Mouse (Mus musculus) stomach, embryonic 16.5 days (tissue): ENCODE measurements around the gene Utp11. TPM values are rescaled to one million over a fixed set of nuclear protein-coding genes. Genes with fewer than 3 reads are reported as not detected.
"Not testable (repeated sequence)": the region's sequence is repeated elsewhere in the genome, so short reads cannot be mapped to it uniquely, and the experiment has no call there.

ENCODE experiments used
- ATAC-seq: fragments of 200-750 bp; cut with Nextera tagmentation; 2 replicates; pipeline ENCODE4 v1.8.0; 2017; ENCODE audit warnings: moderate number of reproducible peaks, moderate TSS enrichment; ENCODE audit not compliant: insufficient read depth, low FRiP score
- H3K27ac ChIP-seq: fragments of 300-500 bp; sonication (generic); 2 replicates; pipeline ENCODE4 v1.5.1; 2014; ENCODE audit warnings: low read length
- H3K27me3 ChIP-seq: fragments of 300-500 bp; sonication (generic); 2 replicates; pipeline ENCODE4 v1.6.1; 2014; ENCODE audit warnings: low read length, control low read depth, mixed read lengths; ENCODE audit not compliant: control insufficient read depth, insufficient read depth
- H3K36me3 ChIP-seq: fragments of 300-500 bp; sonication (generic); 2 replicates; pipeline ENCODE4 v1.6.1; 2014; ENCODE audit warnings: low read length; ENCODE audit not compliant: control insufficient read depth, insufficient read depth
- H3K4me1 ChIP-seq: fragments of 300-500 bp; sonication (generic); 2 replicates; pipeline ENCODE4 v1.6.1; 2014; ENCODE audit warnings: low read length, control low read depth, mixed read lengths; ENCODE audit not compliant: control insufficient read depth, insufficient read depth
- H3K4me2 ChIP-seq: fragments of 300-500 bp; sonication (generic); 2 replicates; pipeline ENCODE4 v1.6.1; 2014; ENCODE audit warnings: low read depth, low read length, mixed read lengths
- H3K4me3 ChIP-seq: fragments of 300-500 bp; sonication (generic); replicated peaks from 2 replicates; pipeline ENCODE4 v1.5.1; 2014; ENCODE audit warnings: mild to moderate bottlenecking, low read length
- H3K9ac ChIP-seq: fragments of 300-500 bp; sonication (generic); 2 replicates; pipeline ENCODE4 v1.6.1; 2014; ENCODE audit warnings: low read length
- H3K9me3 ChIP-seq: fragments of 300-500 bp; sonication (generic); replicated peaks from 2 replicates; pipeline ENCODE4 v1.6.1; 2016; ENCODE audit warnings: low read length, control low read depth; ENCODE audit not compliant: control insufficient read depth
- WGBS: fragments of 180-500 bp; shearing (Covaris S2); extraction: QIAGEN DNeasy Blood & Tissue Kit; methylation state at CpG from one replicate; pipeline ENCODE4 v1.1.7; 2014; 5-methylcytosine and 5-hydroxymethylcytosine counted together
- polyA plus RNA-seq: library from polyadenylated mRNA; unstranded; fragments of >200 nt; fragmentation: Nextera tagmentation; extraction: Ambion mirVana; gene quantifications from 2 replicates; pipeline ENCODE4 v1.2.1, GENCODE M21; 2015

Utp11 gene
- polyA plus RNA-seq, 1 experiment from 2014 or later = 88.8 TPM

GRCm38 (mm10) chr4:124714545-124715481 is 21.4 kb upstream of the Utp11 start, which contains the start of gene Sf3a3:
Sf3a3 (plus strand) TSS chr4:124714776.
- no peaks in the 10 kb centered on the region for H3K27me3 ChIP-seq
- under 1% methylated on average over 57 of the region's 57 CpGs for WGBS
- H3K4me3 ChIP-seq = peak within 1 kb of the TSS; percentile 84
- H3K4me1 ChIP-seq = peaks cover 16% of the 10 kb centered on the region
- peak within 1 kb of the TSS; percentile 91 for H3K9ac ChIP-seq
- ATAC-seq = peak; percentile 93
- peak within 1 kb of the TSS; percentile 74 for H3K4me2 ChIP-seq
- H3K36me3 ChIP-seq = peaks cover 5% of the 10 kb centered on the region; the same call in 1 of the 2 replicates
- H3K9me3 ChIP-seq = no peaks in the 10 kb centered on the region
- H3K27ac ChIP-seq = peak within 1 kb of the TSS; percentile 72

GRCm38 (mm10) chr4:124713850-124714249 is 20.4 kb upstream of the Utp11 start:
- 61% methylated on average over 5 of the region's 5 CpGs for WGBS
- not testable (repeated sequence) for H3K9me3 ChIP-seq, ATAC-seq, H3K4me2 ChIP-seq, H3K27ac ChIP-seq, H3K9ac ChIP-seq, H3K4me3 ChIP-seq, H3K27me3 ChIP-seq, H3K36me3 ChIP-seq
- H3K4me1 ChIP-seq = peaks cover 23% of the 10 kb centered on the region

GRCm38 (mm10) chr4:124712618-124713017 is 19.2 kb upstream of the Utp11 start:
- H3K4me1 ChIP-seq = peaks cover 23% of the 10 kb centered on the region
- no peaks in the 10 kb centered on the region for H3K27me3 ChIP-seq
- 79% methylated on average over 6 of the region's 6 CpGs for WGBS
- H3K9ac ChIP-seq = no peak overlapping the region
- H3K4me3 ChIP-seq = no peak overlapping the region
- no peaks in the 10 kb centered on the region; the same call in 1 of the 2 replicates for H3K36me3 ChIP-seq
- ATAC-seq = no peak
- no peak overlapping the region for H3K27ac ChIP-seq
- no peak overlapping the region for H3K4me2 ChIP-seq
- no peaks in the 10 kb centered on the region for H3K9me3 ChIP-seq

GRCm38 (mm10) chr4:124710776-124711291 is 17.4 kb upstream of the Utp11 start:
- no peak overlapping the region for H3K9ac ChIP-seq
- no peaks in the 10 kb centered on the region for H3K36me3 ChIP-seq
- no peaks in the 10 kb centered on the region for H3K9me3 ChIP-seq
- no peak for ATAC-seq
- no peaks in the 10 kb centered on the region for H3K27me3 ChIP-seq
- WGBS = 6% methylated on average over 5 of the region's 5 CpGs
- peak overlapping the region; percentile 74 for H3K4me2 ChIP-seq
- peaks cover 22% of the 10 kb centered on the region for H3K4me1 ChIP-seq
- H3K4me3 ChIP-seq = no peak overlapping the region
- peak overlapping the region; percentile 99 for H3K27ac ChIP-seq

GRCm38 (mm10) chr4:124709961-124710446 is 16.6 kb upstream of the Utp11 start:
- Histone ChIP-seq H3K27me3 (no peaks in the 10 kb centered on the region), H3K9me3 (no peaks in the 10 kb centered on the region), H3K4me1 (peaks cover 23% of the 10 kb centered on the region), H3K9ac (peak overlapping the region; percentile 70), H3K4me3 (peak overlapping the region; percentile 45), H3K27ac (peak overlapping the region; percentile 99), H3K36me3 (0 out of 2 replicates have a peak, but pooled peaks cover 4% of the 10 kb centered on the region), H3K4me2 (peak overlapping the region; percentile 74)
- ATAC-seq = no peak
- WGBS = 2% methylated on average over 18 of the region's 18 CpGs

GRCm38 (mm10) chr4:124708518-124709477 is 15.4 kb upstream of the Utp11 start:
- Histone ChIP-seq H3K4me3 (peak overlapping the region; percentile 45), H3K27me3 (no peaks in the 10 kb centered on the region), H3K4me2 (peak overlapping the region; percentile 74), H3K36me3 (0 out of 2 replicates have a peak, but pooled peaks cover 4% of the 10 kb centered on the region), H3K9me3 (no peaks in the 10 kb centered on the region), H3K27ac (peak overlapping the region; percentile 99), H3K4me1 (peaks cover 35% of the 10 kb centered on the region), H3K9ac (peak overlapping the region; percentile 70)
- ATAC-seq = peak; percentile 93
- WGBS = 1% methylated on average over 41 of the region's 41 CpGs

GRCm38 (mm10) chr4:124708200-124708517 is 14.8 kb upstream of the Utp11 start:
- H3K27me3 ChIP-seq, H3K9me3 ChIP-seq, ATAC-seq, H3K36me3 ChIP-seq: not testable (repeated sequence)
- WGBS = 8% methylated on average over 1 of the region's 1 CpGs
- Histone ChIP-seq H3K4me1 (peaks cover 41% of the 10 kb centered on the region), H3K9ac (peak overlapping the region; percentile 70), H3K4me2 (peak overlapping the region; percentile 74), H3K4me3 (peak overlapping the region; percentile 45; the same call in 1 of the 2 replicates), H3K27ac (peak overlapping the region; percentile 99)

GRCm38 (mm10) chr4:124707381-124708199 is 14.2 kb upstream of the Utp11 start:
- not testable (repeated sequence) for ATAC-seq
- Histone ChIP-seq H3K4me1 (peaks cover 45% of the 10 kb centered on the region), H3K27ac (peak overlapping the region; percentile 99)

More at GRCm38 (mm10) chr4:124707381-124708199, 14.2 kb upstream of the Utp11 start:
- H3K9ac ChIP-seq, H3K36me3 ChIP-seq, H3K4me2 ChIP-seq, H3K4me3 ChIP-seq, H3K27me3 ChIP-seq, H3K9me3 ChIP-seq: not testable (repeated sequence)
- 89% methylated on average over 25 of the region's 25 CpGs for WGBS
